Mouse (Mus musculus) CH12.LX (cell line): ENCODE data around the gene Frs2. TPM values are rescaled to one million over a fixed set of nuclear protein-coding genes. Genes with fewer than 3 reads are reported as not detected.
"Not testable (repeated sequence)": the region's sequence is repeated elsewhere in the genome, so short reads cannot be mapped to it uniquely, and the experiment has no call there.

ENCODE experiments used
- DNase-seq: peaks from one replicate; pipeline ENCODE4 v3.0.0-alpha.2; 2013; ENCODE audit errors: extremely low read depth
- H3K27ac ChIP-seq: 2 replicates; pipeline ENCODE4 v1.5.1; 2012; ENCODE audit warnings: low read depth, mild to moderate bottlenecking, control low read depth, moderate library complexity; ENCODE audit not compliant: insufficient read depth
- H3K27me3 ChIP-seq: replicated peaks from 2 replicates; pipeline ENCODE3; 2012; ENCODE audit warnings: inconsistent platforms
- H3K36me3 ChIP-seq, 2 experiments: replicated peaks in 1 of 2; 2 replicates each; pipeline versions ENCODE3 to v1.6.1; 2012; ENCODE audit warnings: inconsistent platforms in 1 of 2, low read length in 1 of 2, mild to moderate bottlenecking in 1 of 2, mixed read lengths in 1 of 2, moderate library complexity in 1 of 2; ENCODE audit not compliant: control insufficient read depth in 1 of 2, insufficient read depth in 1 of 2
- H3K4me1 ChIP-seq, 2 experiments: 2 replicates each; pipeline ENCODE4 v1.6.1; 2012; ENCODE audit warnings: inconsistent platforms in 1 of 2, moderate library complexity in 1 of 2; ENCODE audit not compliant: insufficient read depth in 2 of 2, control insufficient read depth in 1 of 2
- H3K4me2 ChIP-seq: 2 replicates; pipeline ENCODE4 v1.6.1; 2012; ENCODE audit warnings: low read depth, mild to moderate bottlenecking, control low read depth; ENCODE audit not compliant: poor library complexity, insufficient read depth, severe bottlenecking
- H3K4me3 ChIP-seq, 3 experiments: fragments of 150-350 bp in 1 of 3; sonication (generic) in 1 of 3; replicated peaks in 1 of 3; 2 replicates each; pipeline versions ENCODE3 to v1.5.1; 2011 to 2012; ENCODE audit warnings: low read depth in 2 of 3, low read length in 2 of 3, mild to moderate bottlenecking in 2 of 3, moderate library complexity in 2 of 3, control low read depth in 1 of 3, improper control_type of control experiment in 1 of 3, inconsistent platforms in 1 of 3, mixed read lengths in 1 of 3; ENCODE audit not compliant: poor library complexity in 1 of 3
- H3K79me2 ChIP-seq: replicated peaks from 2 replicates; pipeline ENCODE4 v1.6.1; 2012; ENCODE audit warnings: mild to moderate bottlenecking, moderate library complexity; ENCODE audit not compliant: control insufficient read depth, poor library complexity, insufficient read depth, severe bottlenecking; ENCODE audit errors: extremely low read depth
- H3K9ac ChIP-seq: 2 replicates; pipeline ENCODE4 v1.6.1; 2012; ENCODE audit warnings: low read depth, mild to moderate bottlenecking, control low read depth, moderate library complexity; ENCODE audit not compliant: insufficient read depth
- H3K9me3 ChIP-seq: replicated peaks from 2 replicates; pipeline ENCODE3; 2012; ENCODE audit warnings: low read length, inconsistent platforms, mixed read lengths
- CTCF ChIP-seq, 2 experiments: IDR thresholded peaks in 1 of 2; conservative IDR thresholded peaks in 1 of 2; 2 replicates each; pipeline ENCODE4 v1.5.1; 2011 to 2012; ENCODE audit warnings: low read depth in 2 of 2, low read length in 2 of 2, improper control_type of control experiment in 1 of 2, inconsistent platforms in 1 of 2, mild to moderate bottlenecking in 1 of 2, moderate library complexity in 1 of 2
- IRF4 ChIP-seq: IDR thresholded peaks from 2 replicates; pipeline ENCODE4 v1.6.1; 2014; ENCODE audit warnings: low read depth, mild to moderate bottlenecking, inconsistent platforms, low read length, improper control_type of control experiment
- MAFK ChIP-seq: IDR thresholded peaks from 2 replicates; pipeline ENCODE4 v1.6.1; 2011; ENCODE audit warnings: low read length, improper control_type of control experiment; ENCODE audit not compliant: insufficient replicate concordance
- MEF2A ChIP-seq: IDR thresholded peaks from 2 replicates; pipeline ENCODE4 v1.6.1; 2014; ENCODE audit warnings: low read depth, mild to moderate bottlenecking, inconsistent platforms, low read length, improper control_type of control experiment, borderline replicate concordance
- NELFE ChIP-seq: IDR thresholded peaks from 2 replicates; pipeline ENCODE4 v1.6.1; 2011; ENCODE audit warnings: low read depth, low read length, improper control_type of control experiment
- NRF1 ChIP-seq: IDR thresholded peaks from 2 replicates; pipeline ENCODE4 v1.6.1; 2014; ENCODE audit warnings: low read depth, mild to moderate bottlenecking, inconsistent platforms, low read length, improper control_type of control experiment, moderate library complexity
- SMC3 ChIP-seq: IDR thresholded peaks from 2 replicates; pipeline ENCODE4 v1.6.1; 2011; ENCODE audit warnings: low read depth, low read length, improper control_type of control experiment
- ZC3H11A ChIP-seq: IDR thresholded peaks from 2 replicates; pipeline ENCODE4 v1.6.1; 2012; ENCODE audit warnings: low read depth, mild to moderate bottlenecking, inconsistent platforms, low read length, improper control_type of control experiment
- ZKSCAN1 ChIP-seq: IDR thresholded peaks from 2 replicates; pipeline ENCODE4 v1.6.1; 2012; ENCODE audit warnings: low read depth, inconsistent platforms, low read length, improper control_type of control experiment, borderline replicate concordance
- ZMIZ1 ChIP-seq: IDR thresholded peaks from 2 replicates; pipeline ENCODE4 v1.6.1; 2012; ENCODE audit warnings: low read depth, mild to moderate bottlenecking, inconsistent platforms, low read length, improper control_type of control experiment
- dilution Hi-C: fragments of 300-500 bp; cut with MboI; formaldehyde crosslinking; loops from 2 replicates; pipeline ENCODE4 v1.14.3; 2020; ENCODE audit warnings: low sequenced_read_pairs; ENCODE audit not compliant: extremely low pct_unique_long_range_greater_than_20kb, extremely low pct_ligation_motif_present
- in situ Hi-C: fragments of 300-500 bp; cut with MboI; formaldehyde crosslinking; loops from 3 replicates; pipeline ENCODE4 v1.14.3; 2019; ENCODE audit warnings: low sequenced_read_pairs, low pct_ligation_motif_present, low pct_unique_long_range_greater_than_20kb, mixed read lengths
- polyA plus RNA-seq: library from polyadenylated mRNA; unstranded; fragments of >175 nt; gene quantifications from 2 replicates; pipeline ENCODE4 v1.2.1, GENCODE M21; 2012; ENCODE audit warnings: low read depth; ENCODE audit not compliant: insufficient read length
- total RNA-seq, 2 experiments: library from RNA; depleted of rRNA; stranded (reverse); fragments of 300-350 nt in 1 of 2; fragments of >200 nt in 1 of 2; gene quantifications; 2 replicates each; pipeline ENCODE4 v1.2.3; 2012 to 2014

Gene Frs2
- total and polyA plus RNA-seq, 3 experiments = 4.3 to 10.4 (median 5.6) TPM

- DNase-seq = peak; percentile 22
- dilution Hi-C loops = no loop called here
These were observed 6.3 kb downstream of the Frs2 start for GRCm38 (mm10) chr10:117141939-117142552.

GRCm38 (mm10) chr10:117131506-117131905 is 16.8 kb downstream of the Frs2 start:
- peaks cover 0 to 25% of the 10 kb centered on the region in 2 experiments for H3K36me3 ChIP-seq
- H3K4me3 ChIP-seq, H3K27ac ChIP-seq, dilution Hi-C loops, H3K27me3 ChIP-seq, H3K4me2 ChIP-seq, in situ Hi-C loops, H3K9ac ChIP-seq, H3K4me1 ChIP-seq, H3K79me2 ChIP-seq, H3K9me3 ChIP-seq, DNase-seq: not testable (repeated sequence)

More at GRCm38 (mm10) chr10:117141939-117142552, 6.3 kb downstream of the Frs2 start:
- Histone ChIP-seq H3K4me3 (no peak overlapping the region), H3K79me2 (peaks cover 52% of the 10 kb centered on the region), H3K9ac (no peak overlapping the region), H3K4me2 (no peak overlapping the region), H3K9me3 (no peaks in the 10 kb centered on the region), H3K27ac (no peak overlapping the region), H3K4me1 (peaks cover 5 to 38% of the 10 kb centered on the region in 2 experiments; a peak in 2 of 4 replicates), H3K36me3 (peaks cover 0 to 4% of the 10 kb centered on the region in 2 experiments), H3K27me3 (no peaks in the 10 kb centered on the region)
- in situ Hi-C loops = no loop called here
- TF ChIP-seq CTCF (conservative IDR thresholded peaks at IDR 0.05 in 1 of 2, IDR thresholded peaks at IDR 0.05 in 1 of 2; ENCODE audit: low read depth in 2 of 2, low read length in 2 of 2) (0 out of 4 replicates have a peak, but pooled peaks of 1 of the 2 experiments have one; percentile 8), MAFK (no peak), NRF1 (no peak)

GRCm38 (mm10) chr10:117130037-117130436 is 18.3 kb downstream of the Frs2 start:
- Histone ChIP-seq H3K4me2 (no peak overlapping the region), H3K27me3 (no peaks in the 10 kb centered on the region), H3K9me3 (peaks cover 3% of the 10 kb centered on the region), H3K27ac (no peak overlapping the region), H3K36me3 (peaks cover 0 to 30% of the 10 kb centered on the region in 2 experiments), H3K79me2 (peaks cover 11% of the 10 kb centered on the region; the same call in 1 of the 2 replicates)
- dilution Hi-C loops = no loop called here
- in situ Hi-C loops = no loop called here
- no peak for TF ChIP-seq ZMIZ1
- TF ChIP-seq, all 38 proteins: peak for 0
- peaks cover 0 to 3% of the 10 kb centered on the region in 2 experiments; a peak in 1 of 4 replicates for H3K4me1 ChIP-seq
- DNase-seq = no peak
- no peak overlapping the region for H3K9ac ChIP-seq
- no peak overlapping the region for H3K4me3 ChIP-seq

- H3K4me3 ChIP-seq = no peak overlapping the region
- H3K27ac ChIP-seq = no peak overlapping the region
- peaks cover 0 to 27% of the 10 kb centered on the region in 2 experiments for H3K36me3 ChIP-seq
- H3K4me2 ChIP-seq = no peak overlapping the region
- peaks cover 3% of the 10 kb centered on the region for H3K9me3 ChIP-seq
- peaks cover 3 to 8% of the 10 kb centered on the region in 2 experiments; a peak in 3 of 4 replicates for H3K4me1 ChIP-seq
- no peak for DNase-seq
- in situ Hi-C loops (no loop called here), dilution Hi-C loops (no loop called here)
- H3K27me3 ChIP-seq = no peaks in the 10 kb centered on the region
- TF ChIP-seq ZC3H11A = no peak
- TF ChIP-seq MEF2A = no peak
- TF ChIP-seq NRF1 = no peak
- no peak for TF ChIP-seq NELFE
- TF ChIP-seq IRF4 = no peak
- no peak for TF ChIP-seq SMC3
- TF ChIP-seq ZKSCAN1 = no peak
- TF ChIP-seq MAFK = no peak
- no peak overlapping the region for H3K9ac ChIP-seq
- H3K79me2 ChIP-seq = peaks cover 11% of the 10 kb centered on the region; the same call in 1 of the 2 replicates
These were observed 19.6 kb downstream of the Frs2 start for GRCm38 (mm10) chr10:117128693-117129092.
